Mouse (Mus musculus) olfactory bulb, adult 2 months (tissue): ENCODE results near the gene Bpifb1.

Experiments used
- CTCF ChIP-seq: fragments of 200-500 bp; IDR thresholded peaks from 2 replicates; pipeline ENCODE4 v1.5.1; 2012; ENCODE audit warnings: low read depth, mild to moderate bottlenecking, low read length, moderate library complexity; ENCODE audit not compliant: insufficient read depth
- POLR2A ChIP-seq: fragments of 200-500 bp; IDR thresholded peaks from 2 replicates; pipeline ENCODE4 v1.6.1; 2012; ENCODE audit warnings: mild to moderate bottlenecking, low read depth, low read length, moderate library complexity; ENCODE audit not compliant: insufficient read depth

GRCm38 (mm10) chr2:154171621-154172020, 19.0 kb upstream of the Bpifb1 start:
- TF ChIP-seq CTCF: no peak
- no peak for TF ChIP-seq POLR2A
